Mouse (Mus musculus) spleen, postnatal 36 days (tissue): ENCODE data around the gene Gm13288.
A peak's percentile ranks its signal among the peaks of the same experiment; 100 is the strongest.
"Not testable (repeated sequence)": the region's sequence is repeated elsewhere in the genome, so short reads cannot be mapped to it uniquely, and the experiment has no call there.

Experiments used
- DNase-seq, 2 experiments: peaks; one replicate each; pipeline ENCODE4 v3.0.0; 2022; ENCODE audit warnings: low spot score in 2 of 2, mixed read lengths in 1 of 2

Gene Gm13288

DNA sequence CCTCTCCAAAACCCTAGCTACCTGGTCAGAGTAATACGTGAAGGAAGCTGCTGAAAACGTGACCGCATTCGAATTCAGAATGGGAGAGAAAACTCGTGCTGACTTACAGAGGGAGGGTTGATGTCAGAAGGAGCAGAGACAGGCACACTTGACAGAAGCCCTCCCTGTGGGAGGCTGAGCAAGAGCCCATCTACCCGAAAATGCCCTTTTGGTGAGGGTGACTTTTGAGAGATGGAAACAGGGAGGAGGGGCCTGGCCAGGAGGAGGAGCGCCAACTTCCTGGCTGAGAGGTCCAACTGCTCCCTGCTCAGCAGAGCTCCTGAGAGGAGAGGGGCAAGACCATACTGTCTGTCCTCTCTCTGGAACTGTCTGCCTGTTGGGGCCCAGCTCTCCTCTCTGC, 6.0 kb upstream of the Gm13288 start, which contains the start of gene Gm13285:
Gene Gm13285 (plus strand): TSS at position 301 of the 400 bp plus-strand sequence.
- DNase-seq, result not testable (repeated sequence)

GRCm38 (mm10) chr4:88802954-88803353, 2.4 kb upstream of the Gm13288 start, which contains the start of gene Gm13287:
Gene Gm13287, plus strand, starts transcription at chr4:88803254.
- not testable (repeated sequence) for DNase-seq

GRCm38 (mm10) chr4:88805761-88806160, 430 bp downstream of the Gm13288 start:
- peak in 1 of 2 experiments; percentile 9 for DNase-seq

GRCm38 (mm10) chr4:88815928-88816327, 10.6 kb downstream of the Gm13288 start, which contains the start of gene Ifna7:
Gene Ifna7, plus strand, starts transcription at chr4:88816228.
- DNase-seq, result no peak

DNA sequence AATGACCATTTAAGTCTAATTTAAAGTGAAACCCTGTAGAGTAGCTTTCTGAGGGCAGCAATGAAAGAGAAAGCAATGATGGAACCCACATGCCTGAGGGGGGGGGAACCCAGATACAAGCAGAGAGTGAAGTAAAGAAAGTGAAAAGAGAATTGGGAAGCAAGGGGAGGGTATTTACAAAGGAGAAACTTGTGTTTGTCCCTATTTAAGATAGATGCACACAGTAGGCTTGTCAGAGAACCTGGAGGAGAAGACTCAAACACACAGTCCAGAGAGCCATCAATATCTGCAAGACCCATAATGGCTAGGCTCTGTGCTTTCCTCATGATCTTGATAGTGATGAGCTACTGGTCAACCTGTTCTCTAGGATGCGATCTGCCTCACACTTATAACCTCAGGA, 14.3 kb downstream of the Gm13288 start, which contains the start of gene Ifna11:
Gene Ifna11 (plus strand): TSS at position 301 of the 400 bp plus-strand sequence.
- no peak for DNase-seq

- no peak for DNase-seq
Measured at GRCm38 (mm10) chr4:88822995-88823394, 17.7 kb downstream of the Gm13288 start.

DNA sequence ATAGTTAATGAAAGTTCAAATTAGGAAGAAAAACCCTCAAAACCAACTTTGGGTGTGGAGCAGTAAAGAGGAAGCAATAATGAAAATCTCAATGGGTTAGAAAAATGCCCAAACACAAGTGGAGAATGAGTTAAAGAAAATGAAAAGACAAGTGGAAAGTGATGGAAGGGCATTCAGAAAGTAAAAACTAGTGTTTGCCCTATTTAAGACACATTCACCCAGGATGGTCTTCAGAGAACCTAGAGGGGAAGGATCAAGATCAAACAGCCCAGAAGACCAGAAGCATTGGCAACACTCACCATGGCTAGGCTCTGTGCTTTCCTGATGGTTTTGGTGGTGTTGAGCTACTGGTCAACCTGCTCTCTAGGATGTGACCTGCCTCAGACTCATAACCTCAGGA, 21.8 kb downstream of the Gm13288 start, which contains the start of gene Ifna6:
Gene Ifna6 (plus strand): TSS at position 301 of the 400 bp plus-strand sequence.
- not testable (repeated sequence) for DNase-seq

DNA sequence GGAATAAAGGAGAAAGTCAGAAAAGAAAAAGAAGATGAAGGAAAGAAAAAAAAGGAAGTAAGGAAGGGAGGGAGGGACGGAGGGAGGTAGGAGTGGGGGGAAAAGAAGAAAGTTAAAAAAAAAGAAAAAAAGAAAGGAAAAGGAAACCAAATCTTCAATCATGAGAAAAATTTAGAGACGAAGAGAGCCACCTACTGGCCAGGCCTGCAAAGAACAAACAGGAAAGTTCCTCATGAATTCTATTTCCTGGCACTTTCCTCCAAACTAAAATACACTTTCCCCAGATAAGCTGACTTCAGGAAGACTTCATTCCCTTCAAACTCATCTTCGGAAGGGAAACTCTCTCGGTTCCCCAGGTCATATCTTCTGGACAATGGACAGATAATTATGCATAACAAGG, 25.2 kb downstream of the Gm13288 start:
- no peak for DNase-seq

- not testable (repeated sequence) for DNase-seq
Measured at GRCm38 (mm10) chr4:88835225-88835624, 29.9 kb downstream of the Gm13288 start, which contains the start of gene Ifna5. Gene Ifna5, plus strand, starts transcription at chr4:88835525.

GRCm38 (mm10) chr4:88838828-88839227, 33.5 kb downstream of the Gm13288 start:
- no peak for DNase-seq

GRCm38 (mm10) chr4:88840058-88840457, 34.7 kb downstream of the Gm13288 start:
- no peak for DNase-seq

- DNase-seq, result no peak
Measured at GRCm38 (mm10) chr4:88841438-88841911, 36.1 kb downstream of the Gm13288 start, which contains the start of gene Ifna4. Gene Ifna4, plus strand, starts transcription at chr4:88841861.

DNA sequence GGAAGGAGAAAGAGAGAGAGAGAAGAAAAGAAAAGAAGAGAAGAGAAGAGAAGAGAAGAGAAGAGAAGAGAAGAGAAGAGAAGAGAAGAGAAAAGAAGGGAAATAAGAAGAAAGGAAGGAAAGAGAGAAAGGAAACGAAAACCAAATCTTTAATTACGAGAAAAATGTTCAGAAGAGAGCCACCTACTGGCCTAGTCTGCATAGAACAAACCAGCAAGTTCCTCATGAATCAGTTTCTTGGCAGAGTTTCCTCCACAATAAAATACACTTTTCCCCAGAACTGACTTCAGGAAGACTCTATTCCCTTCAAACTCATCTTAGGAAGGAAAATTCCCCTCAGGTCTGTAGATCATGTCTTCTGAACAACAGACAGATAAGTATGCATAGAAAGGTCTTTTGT, 40.0 kb downstream of the Gm13288 start:
- DNase-seq, result no peak

DNA sequence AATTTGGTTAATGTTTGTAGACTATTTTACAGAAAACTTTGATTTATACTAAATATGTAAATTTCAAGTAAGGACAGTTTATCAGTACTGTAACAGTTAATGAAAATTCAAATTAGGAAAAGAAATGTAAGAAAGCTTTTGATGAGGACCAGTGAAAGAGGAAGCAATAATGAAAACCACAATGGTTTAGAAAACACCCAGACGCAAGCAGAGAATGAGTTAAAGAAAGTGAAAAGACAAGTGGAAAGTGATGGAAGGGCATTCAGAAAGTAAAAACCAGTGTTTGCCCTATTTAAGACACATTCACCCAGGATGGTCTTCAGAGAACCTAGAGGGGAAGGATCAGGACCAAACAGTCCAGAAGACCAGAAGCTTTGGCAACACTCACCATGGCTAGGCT, 44.4 kb downstream of the Gm13288 start, which contains the start of gene Ifna1:
Gene Ifna1 (plus strand): TSS at position 390 of the 400 bp plus-strand sequence.
- DNase-seq, result no peak

DNA sequence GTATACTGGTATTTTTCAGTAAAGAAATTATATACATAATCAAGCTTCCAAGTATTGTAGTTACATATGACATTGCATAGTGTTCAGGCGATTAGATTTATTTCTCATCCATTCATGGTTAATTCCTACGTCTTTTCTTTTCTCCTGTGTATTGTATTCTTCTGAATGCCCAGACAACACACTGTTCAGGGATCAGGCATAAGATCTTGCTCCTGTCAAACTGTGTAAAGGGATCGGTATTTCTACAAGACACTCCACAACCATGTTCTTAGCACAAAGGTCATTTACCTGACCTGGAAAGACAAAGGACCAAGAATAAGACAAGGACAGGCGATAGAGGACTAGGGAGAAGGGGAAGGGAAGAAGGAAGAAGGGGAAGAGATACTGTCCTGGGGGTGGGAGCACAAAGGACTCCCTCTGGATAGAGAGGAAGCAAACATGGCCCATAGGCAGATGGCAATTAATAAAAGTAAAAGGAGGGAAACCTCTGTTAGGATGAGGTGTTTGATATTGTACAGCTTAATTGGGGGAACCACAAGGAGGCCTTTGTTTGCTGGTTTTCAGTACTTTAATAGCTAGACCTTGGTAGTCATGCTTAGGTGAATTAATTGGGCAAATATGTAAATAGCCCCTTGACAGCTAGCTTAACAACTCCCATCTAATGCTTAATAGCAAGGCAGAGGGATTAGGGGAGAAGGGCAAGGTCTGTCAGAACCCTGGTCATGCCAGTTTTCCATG, 45.9 kb downstream of the Gm13288 start:
- no peak for DNase-seq
